ENCODE assay signal across 27 mouse cellular contexts in genomic region chr1:191356936-191357335, GRCm38 (mm10). TPM values are rescaled to one million over a fixed set of nuclear protein-coding genes. Genes with fewer than 3 reads are reported as not detected.
A peak's percentile ranks its signal among the peaks of the same experiment; 100 is the strongest.
DNase-seq lines count a peak whose midpoint lies in the region; ATAC-seq and TF ChIP-seq lines count a peak whose summit lies in the region.
"Had no signal": no experiment of that assay in that cellular context is flagged by ENCODE, and none has a peak within 500 bp of the region (broad histone marks: within the 10 kb centered on the region; RNA-seq: fewer than 3 reads in every experiment).

No protein-coding gene starts in this region.

- H3K4me2 ChIP-seq in hindbrain, postnatal 0 days (ENCODE audit: low read depth, low read length): no peak overlapping the region
- H3K4me2 ChIP-seq: embryonic facial prominence, embryonic 13.5 days; embryonic facial prominence, embryonic 15.5 days; forebrain, embryonic 12.5 days had no signal

- no peaks in the 10 kb centered on the region for H3K9me3 ChIP-seq in hindbrain, embryonic 10.5 days
- no peaks in the 10 kb centered on the region for H3K9me3 ChIP-seq in hindbrain, postnatal 0 days (ENCODE audit: low read length)
- H3K9me3 ChIP-seq in embryonic facial prominence, embryonic 10.5 days: no peaks in the 10 kb centered on the region
- H3K9me3 ChIP-seq: embryonic facial prominence, embryonic 13.5 days; embryonic facial prominence, embryonic 15.5 days; forebrain, embryonic 10.5 days; forebrain, embryonic 12.5 days had no signal

- no peak overlapping the region for H3K4me3 ChIP-seq in hindbrain, embryonic 10.5 days
- H3K4me3 ChIP-seq in hindbrain, postnatal 0 days (ENCODE audit: low read length): no peak overlapping the region
- no peak overlapping the region for H3K4me3 ChIP-seq in embryonic facial prominence, embryonic 10.5 days
- H3K4me3 ChIP-seq: embryonic facial prominence, embryonic 13.5 days; embryonic facial prominence, embryonic 15.5 days; erythroblast, embryonic 14.5 days; forebrain, embryonic 10.5 days; forebrain, embryonic 12.5 days had no signal

- no peak for TF ChIP-seq CTCF in hindbrain, postnatal 0 days (IDR thresholded peaks at IDR 0.05; ENCODE audit: low read depth)

- WGBS in hindbrain, embryonic 10.5 days: 60% methylated on average over 1 of the region's 1 CpGs
- 86% methylated on average over 1 of the region's 1 CpGs for whole genome bisulfite sequencing in hindbrain, postnatal 0 days
- WGBS in embryonic facial prominence, embryonic 10.5 days: 35% methylated on average over 1 of the region's 1 CpGs

- H3K9ac ChIP-seq in hindbrain, postnatal 0 days (replicated peaks; ENCODE audit: low read length): no peak overlapping the region
- H3K9ac ChIP-seq: embryonic facial prominence, embryonic 13.5 days; embryonic facial prominence, embryonic 15.5 days; forebrain, embryonic 12.5 days had no signal

- H3K4me1 ChIP-seq in hindbrain, embryonic 10.5 days (replicated peaks): 0 out of 2 replicates have a peak, but pooled peaks cover 11% of the 10 kb centered on the region
- H3K4me1 ChIP-seq in hindbrain, postnatal 0 days (ENCODE audit: insufficient read depth, low read length): no peaks in the 10 kb centered on the region
- H3K4me1 ChIP-seq in embryonic facial prominence, embryonic 10.5 days: peaks cover 24% of the 10 kb centered on the region
- H3K4me1 ChIP-seq: forebrain, embryonic 12.5 days had no signal

- ATAC-seq in hindbrain, postnatal 0 days: no peak
- ATAC-seq: activated CD4-positive, CD25-positive, alpha-beta regulatory T cell, adult 4 months; CD4-positive, CD25-positive, alpha-beta regulatory T cell, adult 4 months; forebrain, embryonic 14.5 days; forebrain, embryonic 16.5 days; Patski had no signal

- no peaks in the 10 kb centered on the region for H3K27me3 ChIP-seq in hindbrain, embryonic 10.5 days (ENCODE audit: insufficient read depth, poor library complexity, severe bottlenecking)
- no peaks in the 10 kb centered on the region for H3K27me3 ChIP-seq in hindbrain, postnatal 0 days (ENCODE audit: insufficient read depth, low read length)
- no peaks in the 10 kb centered on the region for H3K27me3 ChIP-seq in embryonic facial prominence, embryonic 10.5 days (replicated peaks; ENCODE audit: low read depth, poor library complexity, severe bottlenecking)
- H3K27me3 ChIP-seq: CH12.LX; embryonic facial prominence, embryonic 13.5 days; embryonic facial prominence, embryonic 15.5 days; forebrain, embryonic 12.5 days; Patski had no signal

- peak; percentile 44 for DNase-seq in embryo, embryonic 10 days (ENCODE audit: low spot score)
- DNase-seq in embryo, embryonic 9.5 days (ENCODE audit: extremely low spot score): no peak
- DNase-seq in hindbrain, embryonic 10.5 days (ENCODE audit: low spot score): peak; percentile 31
- no peak for DNase-seq in hindbrain, postnatal 0 days (ENCODE audit: low spot score)
- peak; percentile 54 for DNase-seq in embryonic facial prominence, embryonic 10.5 days (ENCODE audit: low spot score)
- no peak for DNase-seq in spleen, postnatal 36 days (ENCODE audit: low spot score in 2 of 2)
- no peak for DNase-seq in retina, postnatal 1 day
- DNase-seq: adrenal gland, adult 8-10 months; adrenal gland, postnatal 25 days; B cell, adult 2 months; cerebellum, adult 11 months; cerebellum, adult 18-20 months; cerebellum, adult 8-10 months; cerebellum, adult 9-11 months; cerebellum, postnatal 14 days; cerebellum, postnatal 36 days had no signal

- peaks cover 75% of the 10 kb centered on the region for H3K36me3 ChIP-seq in hindbrain, embryonic 10.5 days
- peaks cover 23% of the 10 kb centered on the region; the same call in 1 of the 2 replicates for H3K36me3 ChIP-seq in hindbrain, postnatal 0 days (ENCODE audit: insufficient read depth, low read length)
- H3K36me3 ChIP-seq in embryonic facial prominence, embryonic 10.5 days (replicated peaks): peaks cover 76% of the 10 kb centered on the region

- H3K27ac ChIP-seq in hindbrain, embryonic 10.5 days: no peak overlapping the region
- H3K27ac ChIP-seq in hindbrain, postnatal 0 days: no peak overlapping the region
- 0 out of 2 replicates have a peak overlapping the region, but pooled peaks have one; percentile 7 for H3K27ac ChIP-seq in embryonic facial prominence, embryonic 10.5 days (replicated peaks)
- H3K27ac ChIP-seq: embryonic facial prominence, embryonic 13.5 days; forebrain, embryonic 10.5 days; forebrain, embryonic 12.5 days had no signal

RNA-seq across cellular contexts. Expression of gene Tmem206, which starts 31.2 kb away (rescaled TPM):
- 30.5 and 36.6 TPM in 2 replicates for polyA plus RNA-seq in hindbrain, embryonic 10.5 days (2016; fragmentation: Nextera tagmentation; extraction: Ambion mirVana)
- total RNA-seq in hindbrain, postnatal 0 days (2014; rRNA removed): 22.5 and 24.9 TPM in 2 replicates
- polyA plus RNA-seq in hindbrain, postnatal 0 days (2015; fragmentation: Nextera tagmentation; extraction: Ambion mirVana): 23.2 and 24.0 TPM in 2 replicates
- polyA plus RNA-seq in embryonic facial prominence, embryonic 10.5 days (2016; fragmentation: Nextera tagmentation; extraction: Ambion mirVana): 25.4 and 26.0 TPM in 2 replicates

RNA-seq across cellular contexts. Expression of gene Nenf, which starts 38.9 kb away (rescaled TPM):
- polyA plus RNA-seq in hindbrain, embryonic 10.5 days (2016; fragmentation: Nextera tagmentation; extraction: Ambion mirVana): 58.6 and 75.5 TPM in 2 replicates
- 143 and 171 TPM in 2 replicates for total RNA-seq in hindbrain, postnatal 0 days (2014; rRNA removed)
- polyA plus RNA-seq in hindbrain, postnatal 0 days (2015; fragmentation: Nextera tagmentation; extraction: Ambion mirVana): 177 and 182 TPM in 2 replicates
- polyA plus RNA-seq in embryonic facial prominence, embryonic 10.5 days (2016; fragmentation: Nextera tagmentation; extraction: Ambion mirVana): 42.8 and 48.6 TPM in 2 replicates

RNA-seq across cellular contexts. Expression of gene Ppp2r5a, which starts 46.1 kb away (rescaled TPM):
- polyA plus RNA-seq in hindbrain, embryonic 10.5 days (2016; fragmentation: Nextera tagmentation; extraction: Ambion mirVana): 8.0 and 12.4 TPM in 2 replicates
- 54.0 and 65.6 TPM in 2 replicates for total RNA-seq in hindbrain, postnatal 0 days (2014; rRNA removed)
- 12.8 and 13.2 TPM in 2 replicates for polyA plus RNA-seq in hindbrain, postnatal 0 days (2015; fragmentation: Nextera tagmentation; extraction: Ambion mirVana)
- polyA plus RNA-seq in embryonic facial prominence, embryonic 10.5 days (2016; fragmentation: Nextera tagmentation; extraction: Ambion mirVana): 10.5 and 12.1 TPM in 2 replicates

Comparison
In these comparisons a context has a peak if more than half of its experiments do, and no peak if none do; other contexts are left out.
1. DNase-seq: peak in embryo, embryonic 10 days (single experiment), hindbrain, embryonic 10.5 days (single experiment) and embryonic facial prominence, embryonic 10.5 days (single experiment); none in embryo, embryonic 9.5 days (single experiment), hindbrain, postnatal 0 days (single experiment), spleen, postnatal 36 days (0 of 2) and retina, postnatal 1 day (single experiment).